Mouse (Mus musculus) spleen, postnatal 4 days (tissue): ENCODE data around the gene Ndufa10.

Experiments used
- DNase-seq, 2 experiments: peaks; one replicate each; pipeline ENCODE4 v3.0.0; 2022; ENCODE audit warnings: low spot score in 2 of 2

Ndufa10 gene

GRCm38 (mm10) chr1:92431420-92431819 is 42.2 kb downstream of the Ndufa10 start:
- DNase-seq: no peak

GRCm38 (mm10) chr1:92430991-92431390 is 42.7 kb downstream of the Ndufa10 start:
- DNase-seq: no peak

- DNase-seq: no peak
These were observed 48.9 kb downstream of the Ndufa10 start for GRCm38 (mm10) chr1:92424714-92425113.

GRCm38 (mm10) chr1:92405131-92405530 is 68.5 kb downstream of the Ndufa10 start:
- no peak for DNase-seq

- no peak for DNase-seq
These were observed 73.1 kb downstream of the Ndufa10 start for GRCm38 (mm10) chr1:92400556-92400955.

GRCm38 (mm10) chr1:92398601-92399000 is 75.1 kb downstream of the Ndufa10 start:
- no peak for DNase-seq

- DNase-seq: no peak
These were observed 76.1 kb downstream of the Ndufa10 start for GRCm38 (mm10) chr1:92397511-92398051.

- no peak for DNase-seq
These were observed 79.4 kb downstream of the Ndufa10 start for GRCm38 (mm10) chr1:92394279-92394678.

- DNase-seq: no peak
These were observed 80.5 kb downstream of the Ndufa10 start for GRCm38 (mm10) chr1:92393166-92393565.
